Mouse (Mus musculus) neural tube, embryonic 15.5 days (tissue): ENCODE results near the gene Lrg1. TPM values are rescaled to one million over a fixed set of nuclear protein-coding genes. Genes with fewer than 3 reads are reported as not detected.

Experiments used
- polyA plus RNA-seq: library from polyadenylated mRNA; unstranded; fragments of >200 nt; fragmentation: Nextera tagmentation; extraction: Ambion mirVana; gene quantifications from 2 replicates; pipeline ENCODE4 v1.2.1, GENCODE M21; 2015

The Lrg1 gene
- polyA plus RNA-seq, 1 experiment from 2014 or later, result 0.22 TPM

Other genes starting within 250 kb of the Lrg1 start
- gene Zfp119a, start 243.1 kb downstream of the Lrg1 start, polyA plus RNA-seq, result 10.8 and 11.2 TPM in 2 replicates
- gene Zfp959, start 229.9 kb downstream of the Lrg1 start, polyA plus RNA-seq, result 14.7 and 14.8 TPM in 2 replicates
- 9.2 and 9.3 TPM in 2 replicates for gene Zfp119b, start 172.5 kb downstream of the Lrg1 start, polyA plus RNA-seq
- gene Ebi3, start 169.4 kb downstream of the Lrg1 start, polyA plus RNA-seq, result 7.4 and 9.0 TPM in 2 replicates
- gene Yju2, start 162.9 kb downstream of the Lrg1 start, polyA plus RNA-seq, result 19.5 and 23.5 TPM in 2 replicates
- gene Shd, start 151.5 kb downstream of the Lrg1 start, polyA plus RNA-seq, result 152 and 195 TPM in 2 replicates
- 189 and 228 TPM in 2 replicates for gene Fsd1, start 135.5 kb downstream of the Lrg1 start, polyA plus RNA-seq
- 7.3 and 11.5 TPM in 2 replicates for gene Stap2, start 116.4 kb downstream of the Lrg1 start, polyA plus RNA-seq
- 121 and 130 TPM in 2 replicates for gene Mpnd, start 116.3 kb downstream of the Lrg1 start, polyA plus RNA-seq
- gene Sh3gl1, start 85.4 kb downstream of the Lrg1 start, polyA plus RNA-seq, result 105 and 114 TPM in 2 replicates
- 4.0 and 10.1 TPM in 2 replicates for gene Chaf1a, start 81.6 kb downstream of the Lrg1 start, polyA plus RNA-seq
- 65.3 and 79.4 TPM in 2 replicates for gene Ubxn6, start 47.0 kb downstream of the Lrg1 start, polyA plus RNA-seq
- 124 and 134 TPM in 2 replicates for gene Hdgfl2, start 42.4 kb downstream of the Lrg1 start, polyA plus RNA-seq
- gene Plin4, start 12.2 kb downstream of the Lrg1 start, polyA plus RNA-seq, result 0.09 and 0.10 TPM in 2 replicates
- 2.4 and 2.7 TPM in 2 replicates for gene Plin5, start 4.4 kb downstream of the Lrg1 start, polyA plus RNA-seq
- 12.3 and 16.2 TPM in 2 replicates for gene Sema6b, start 18.3 kb upstream of the Lrg1 start, polyA plus RNA-seq
- gene Tnfaip8l1, start 40.5 kb upstream of the Lrg1 start, polyA plus RNA-seq, result 10.5 and 10.6 TPM in 2 replicates
- 80.3 and 82.3 TPM in 2 replicates for gene Mydgf, start 61.9 kb upstream of the Lrg1 start, polyA plus RNA-seq
- 22.4 and 27.2 TPM in 2 replicates for gene Dpp9, start 96.9 kb upstream of the Lrg1 start, polyA plus RNA-seq
- 16.2 and 16.9 TPM in 2 replicates for gene Fem1a, start 134.8 kb upstream of the Lrg1 start, polyA plus RNA-seq
- 1.2 and 2.9 TPM in 2 replicates for gene Ticam1, start 154.8 kb upstream of the Lrg1 start, polyA plus RNA-seq
- gene Plin3, start 170.9 kb upstream of the Lrg1 start, polyA plus RNA-seq, result 13.2 and 28.7 TPM in 2 replicates
- gene Arrdc5, start 178.3 kb upstream of the Lrg1 start, polyA plus RNA-seq, result 0.34 TPM in 1 of 2 replicates, not detected in the other
- 13.8 and 59.4 TPM in 2 replicates for gene Uhrf1, start 181.3 kb upstream of the Lrg1 start, polyA plus RNA-seq
- gene Kdm4b, start 204.1 kb upstream of the Lrg1 start, polyA plus RNA-seq, result 59.1 and 65.2 TPM in 2 replicates